Mouse (Mus musculus) left cerebral cortex, adult 9 months (tissue): ENCODE measurements around the gene Cks2.

Experiments
- DNase-seq, 2 experiments: peaks; one replicate each; pipeline ENCODE4 v3.0.0; 2022; ENCODE audit warnings: low spot score in 2 of 2

The Cks2 gene

DNA sequence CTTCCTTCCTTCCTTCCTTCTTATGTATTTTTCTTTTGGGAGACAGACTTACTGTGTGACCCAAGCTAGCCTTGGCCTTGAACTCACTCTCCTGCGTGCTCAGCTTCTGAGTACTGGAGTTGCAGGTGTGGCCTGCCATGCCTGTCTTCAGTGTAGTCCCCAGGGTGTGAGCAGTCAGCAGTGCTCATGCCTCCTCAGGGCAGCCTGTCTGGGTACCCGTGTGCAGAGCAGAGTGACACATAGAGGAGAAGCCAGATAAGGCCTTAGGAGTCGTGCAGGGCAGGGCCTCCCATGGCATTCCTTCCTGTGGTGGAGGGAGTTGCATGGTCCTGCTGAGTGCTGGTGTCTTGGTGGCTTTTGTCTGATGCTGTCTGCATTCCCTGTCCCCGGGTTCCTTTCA, 34.3 kb downstream of the Cks2 start:
- no peak for DNase-seq

DNA sequence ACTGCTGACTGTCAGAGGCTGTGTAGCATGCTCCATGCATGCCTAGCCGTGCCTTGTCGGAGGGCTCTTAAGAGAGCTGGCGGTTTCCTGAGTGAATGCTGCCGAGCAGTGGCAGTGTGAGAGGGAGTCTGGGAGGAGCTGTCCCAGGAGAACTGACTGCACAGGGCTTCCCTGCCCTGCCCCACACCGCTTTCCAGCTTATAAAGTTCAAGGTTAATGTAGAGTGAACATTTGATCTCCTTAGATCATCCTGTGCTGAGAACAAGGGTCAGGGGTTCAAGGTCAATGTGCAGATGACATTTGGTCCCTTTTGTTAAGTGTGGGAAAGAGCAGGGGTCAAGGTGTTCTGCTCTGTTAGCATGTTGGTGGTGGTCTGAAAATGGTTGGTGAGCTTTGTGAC, 36.0 kb downstream of the Cks2 start:
- no peak for DNase-seq

DNA sequence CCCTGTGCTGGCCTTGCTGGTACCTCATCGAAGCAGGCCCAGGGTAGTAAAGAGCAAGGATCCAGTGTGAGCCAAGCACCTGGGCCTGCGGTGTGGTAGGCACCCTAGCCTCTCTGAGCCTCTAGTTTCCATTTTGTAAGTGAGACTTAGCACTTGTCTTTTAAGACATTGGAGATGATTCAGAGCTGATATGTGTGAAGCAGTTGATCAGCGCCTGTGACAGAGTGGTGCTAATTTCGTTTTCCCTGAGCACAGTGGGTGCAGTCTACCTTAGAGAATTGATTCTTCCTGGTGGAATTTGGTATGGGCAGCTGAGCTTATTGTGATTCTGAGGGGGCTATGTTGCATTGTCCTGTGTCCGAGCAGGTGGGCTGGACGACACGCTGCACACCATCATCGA, 36.6 kb downstream of the Cks2 start:
- no peak for DNase-seq

DNA sequence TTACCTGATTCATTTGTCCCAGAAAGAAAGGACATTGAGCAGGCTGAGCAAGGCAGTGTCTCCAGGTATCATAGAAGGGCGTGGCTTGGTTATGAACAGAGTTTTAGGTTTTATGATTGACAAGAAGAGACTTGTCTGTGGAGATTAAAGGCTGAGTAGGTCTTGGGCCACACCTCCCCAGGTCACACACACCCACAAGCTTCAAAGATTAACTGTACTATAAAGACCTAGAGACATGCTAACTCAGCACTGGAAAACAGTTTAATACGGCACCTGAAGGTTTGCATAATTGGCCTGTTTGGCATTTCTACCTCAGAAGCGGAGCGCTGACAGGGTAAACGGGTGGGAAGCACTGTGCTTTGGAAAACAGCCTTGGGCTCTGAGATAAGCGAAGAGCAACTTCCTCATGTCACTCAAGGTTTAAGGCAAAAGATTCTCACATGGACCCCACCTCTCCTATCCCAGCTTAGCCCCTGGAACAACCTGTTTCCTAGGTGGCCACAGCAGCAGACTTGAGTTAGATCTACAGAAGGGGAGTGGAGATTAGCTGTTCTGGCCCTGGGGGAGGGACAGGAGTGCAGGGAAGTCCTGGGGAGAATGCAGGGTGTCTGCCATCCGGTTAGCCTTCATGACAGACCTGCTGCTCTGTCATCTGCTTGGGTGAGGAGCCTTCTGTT, 40.4 kb downstream of the Cks2 start:
- no peak for DNase-seq

DNA sequence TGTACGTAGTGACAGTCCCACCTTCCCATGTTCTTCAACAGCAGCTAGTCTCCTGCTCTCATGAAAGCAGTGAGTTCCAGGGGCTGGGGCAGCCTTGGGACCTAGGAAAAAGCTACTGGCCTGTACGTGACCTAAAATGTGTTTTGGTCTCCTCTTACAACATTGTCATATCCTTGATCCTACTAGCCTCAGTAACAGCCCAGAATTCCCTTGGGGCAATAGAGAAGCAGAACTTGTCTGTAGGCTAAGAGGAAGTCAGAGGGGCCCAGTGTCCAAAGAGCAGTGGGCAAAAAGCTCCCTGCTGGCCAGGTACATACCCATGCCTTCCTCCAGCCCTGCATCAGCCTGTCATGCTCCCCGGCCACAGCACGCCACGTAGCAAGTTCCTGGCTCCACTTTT, 41.9 kb downstream of the Cks2 start:
- DNase-seq, result no peak

DNA sequence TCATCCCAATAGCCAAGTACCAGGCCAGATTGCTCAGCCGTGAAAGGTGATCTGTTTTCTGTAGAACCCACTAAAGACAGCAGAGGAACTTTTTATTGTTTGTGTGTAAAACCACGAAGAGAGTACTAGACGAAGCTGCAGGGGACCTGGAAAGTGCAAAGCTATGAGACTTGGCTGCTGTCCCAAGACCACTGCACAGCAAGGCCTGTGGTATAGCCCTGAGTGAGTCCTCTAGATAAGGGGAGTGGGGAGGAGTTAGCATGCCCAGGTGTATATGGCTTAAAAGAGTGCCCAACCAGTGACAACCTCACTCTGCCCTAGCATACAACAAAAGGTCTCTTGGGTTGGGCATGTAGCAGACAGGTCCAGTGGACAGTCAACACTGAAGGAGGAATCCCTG, 43.7 kb downstream of the Cks2 start:
- DNase-seq, result no peak

DNA sequence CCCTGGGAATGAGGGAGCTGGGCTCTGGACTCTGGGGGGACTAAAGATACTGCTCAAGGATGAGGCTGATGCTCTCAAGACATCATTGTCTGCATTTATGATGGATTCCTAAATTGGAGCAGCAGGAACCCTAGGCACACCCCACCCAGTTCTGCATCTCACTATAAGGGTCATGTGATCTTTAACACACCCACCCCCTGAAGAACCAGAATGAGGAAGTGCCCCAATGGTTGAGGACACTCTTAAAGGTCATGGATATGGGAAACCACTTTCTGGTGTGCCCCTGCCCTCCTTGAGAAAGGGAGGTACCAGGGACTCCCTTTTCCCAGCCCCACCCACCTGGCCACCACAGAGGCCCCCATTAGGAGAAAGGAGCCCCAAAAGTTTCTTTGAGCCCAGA, 51.4 kb downstream of the Cks2 start:
- no peak for DNase-seq

DNA sequence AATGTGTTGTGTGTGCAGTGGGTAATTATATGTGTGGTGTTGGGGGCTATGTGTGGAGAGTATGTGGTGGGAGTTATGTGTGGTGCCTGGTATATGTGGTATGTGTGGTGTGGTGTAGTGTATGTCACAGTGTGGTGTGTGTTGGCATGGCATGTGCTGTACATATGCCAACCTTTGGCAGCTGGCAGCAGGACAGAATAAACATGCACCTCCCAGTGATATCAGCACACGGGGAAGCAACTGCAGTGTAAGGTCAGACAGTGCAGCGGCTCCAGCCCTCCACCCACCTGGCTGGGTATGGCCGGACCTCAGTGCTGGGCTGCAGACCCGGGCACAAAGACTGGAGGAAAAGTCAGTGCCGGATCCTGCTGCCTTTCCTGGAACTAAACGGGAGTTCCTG, 52.4 kb downstream of the Cks2 start:
- no peak for DNase-seq

DNA sequence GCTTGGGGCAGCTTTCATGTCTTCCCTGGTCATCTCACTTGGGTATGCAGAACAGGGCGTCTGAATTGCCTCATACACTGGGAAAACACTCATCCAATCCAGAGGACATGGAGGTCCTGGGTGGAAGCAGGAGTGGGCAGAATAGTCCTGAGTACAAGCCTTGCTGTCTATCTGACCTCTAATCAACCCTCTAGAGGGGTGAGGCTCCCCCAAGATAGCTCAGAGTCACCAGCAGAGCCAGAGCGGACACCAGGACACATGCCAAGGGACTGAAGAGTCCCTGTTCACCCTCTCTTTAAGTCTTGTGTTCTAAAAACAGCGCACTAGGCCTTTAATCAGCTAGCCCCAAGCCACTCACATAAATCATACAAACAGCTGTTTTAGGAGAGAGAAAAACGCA, 52.9 kb downstream of the Cks2 start:
- DNase-seq, result no peak

DNA sequence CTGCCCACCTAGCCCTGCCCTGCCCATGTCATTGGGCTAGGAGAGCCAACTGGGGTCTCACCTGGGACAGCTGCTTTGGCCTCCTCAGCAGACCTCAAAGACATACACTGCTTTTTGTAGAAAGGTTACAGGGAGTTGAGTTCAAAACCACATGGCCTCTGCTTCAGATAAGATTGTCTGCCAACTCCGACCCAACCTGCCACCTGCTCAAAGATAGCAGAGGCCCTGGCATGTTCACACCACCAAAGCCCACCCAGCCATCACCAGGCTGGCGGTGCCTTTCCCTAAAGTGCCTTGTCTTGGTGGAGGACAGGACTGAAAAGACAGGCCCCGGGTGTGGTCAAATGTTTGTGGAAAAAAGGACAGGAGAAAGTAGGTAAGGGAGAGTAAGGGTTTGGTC, 53.3 kb downstream of the Cks2 start:
- DNase-seq, result no peak
